Mouse (Mus musculus) liver (tissue): ENCODE data around the gene Zfp965.
"Not testable (repeated sequence)": the region's sequence is repeated elsewhere in the genome, so short reads cannot be mapped to it uniquely, and the experiment has no call there.

Source experiments
- DNase-seq: peaks from one replicate; pipeline ENCODE4 v3.0.0-alpha.2; 2020; ENCODE audit warnings: mixed read lengths

Zfp965 gene

DNA sequence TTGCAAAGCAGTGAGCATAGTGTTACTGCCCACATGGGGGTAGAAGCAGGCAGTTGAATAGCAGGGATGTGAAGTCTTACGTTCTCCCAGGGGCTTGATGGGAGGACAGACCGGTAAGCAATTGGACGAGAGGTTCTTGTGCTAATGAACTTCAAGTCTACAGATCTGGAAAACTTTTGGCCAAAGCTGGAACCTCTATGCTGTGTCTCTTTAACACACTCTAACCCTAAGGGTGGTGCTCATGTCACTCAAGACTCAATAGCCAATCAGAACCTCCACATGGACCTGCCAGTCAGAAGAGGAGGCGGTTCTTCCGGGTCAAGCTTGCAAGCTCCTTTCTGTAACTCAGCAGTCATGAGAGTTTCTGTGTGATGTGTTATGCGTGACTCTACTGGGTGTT lies at the start of gene Zfp965:
TSS of gene Zfp965 (plus strand) at position 301 of the 400 bp plus-strand sequence.
- DNase-seq, result not testable (repeated sequence)

- not testable (repeated sequence) for DNase-seq
These were observed 34.1 kb upstream of the Zfp965 start, which contains the start of gene Gm4724 for GRCm38 (mm10) chr2:175435707-175436106. Gene Gm4724, minus strand, starts transcription at chr2:175435807.
